Mouse (Mus musculus): ENCODE results near the gene Zbtb42. TPM values are rescaled to one million over a fixed set of nuclear protein-coding genes. Genes with fewer than 3 reads are reported as not detected.

Gene Zbtb42
- 46.1 and 46.8 TPM in 2 replicates for polyA plus RNA-seq (2012; rRNA removed)

DNA sequence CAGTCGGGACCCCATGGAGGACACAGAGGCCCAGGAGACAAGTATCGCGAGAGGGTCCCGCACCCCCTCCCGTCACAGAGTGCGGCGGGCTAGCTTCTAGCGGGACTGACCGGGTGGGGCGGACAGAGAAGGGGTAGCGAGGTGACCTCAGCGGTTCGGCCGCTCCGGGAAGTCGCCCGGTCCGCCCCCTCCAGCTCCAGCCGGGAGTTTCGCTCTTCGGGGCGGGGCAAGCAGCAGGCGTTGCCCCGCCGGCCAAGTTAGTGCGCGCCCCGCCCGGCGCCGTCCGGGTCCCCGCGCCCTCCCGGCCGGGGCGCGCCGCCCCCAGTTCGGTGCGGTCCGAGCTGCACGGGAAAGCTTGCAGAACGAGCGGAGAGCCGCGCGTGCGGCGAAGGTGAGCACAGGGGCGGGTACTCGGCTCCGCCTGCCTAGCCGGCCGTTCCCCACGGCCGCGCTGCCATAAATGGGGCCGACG, at the start of gene Zbtb42:
TSS of gene Zbtb42 (plus strand) at position 274 of the 472 bp plus-strand sequence.

GRCm38 (mm10) chr12:112644180-112644854, 34.3 kb upstream of the Zbtb42 start, which contains the start of gene Siva1:
Gene Siva1, plus strand, starts transcription at chr12:112644679.

DNA sequence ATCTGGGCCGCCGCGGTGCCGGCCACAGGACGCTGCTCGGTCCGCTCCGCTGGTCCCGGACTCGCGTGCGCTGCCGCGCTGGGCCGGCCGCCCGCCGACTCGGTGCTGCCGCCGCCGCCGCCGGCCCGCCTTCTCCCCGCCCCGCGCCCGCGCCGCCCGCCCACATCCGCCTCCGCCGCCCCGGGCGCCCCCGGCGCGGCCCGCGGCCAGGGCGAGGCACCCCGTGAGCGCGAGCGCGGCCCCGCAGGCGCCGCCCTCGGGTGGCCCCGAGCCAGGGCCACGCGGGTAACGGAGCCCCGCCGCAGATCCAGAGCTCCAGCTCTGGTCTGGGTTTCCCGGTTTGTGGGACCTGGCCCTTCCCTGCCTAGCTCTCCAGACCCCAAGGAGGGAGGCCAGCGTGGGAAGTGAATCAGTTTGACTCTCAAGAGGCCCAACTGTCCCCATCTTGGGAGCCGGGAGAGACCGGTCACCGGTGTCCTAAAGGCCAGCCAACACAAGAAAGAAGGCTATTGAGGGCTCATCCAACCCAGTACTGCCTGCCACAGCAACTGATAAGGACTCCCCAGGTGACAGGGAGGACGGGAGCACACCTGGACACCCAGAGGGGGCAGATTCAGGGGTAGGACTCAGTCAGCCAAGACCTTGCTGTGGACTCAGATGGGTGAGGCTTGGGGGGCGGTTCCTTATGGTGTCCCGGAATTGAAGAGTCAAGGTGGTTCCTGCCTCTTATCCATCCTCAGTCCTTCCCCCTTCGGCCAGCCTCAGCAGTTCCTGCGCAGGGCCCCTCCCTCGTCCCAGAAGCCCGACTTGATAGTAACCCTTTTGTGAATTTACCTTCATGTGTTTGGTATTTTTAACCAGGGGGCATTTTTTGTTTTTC, 4.3 kb upstream of the Zbtb42 start, which contains the start of gene Akt1:
TSS of gene Akt1 (minus strand) at position 753 of the 880 bp plus-strand sequence.

GRCm38 (mm10) chr12:112720216-112720615, 41.6 kb downstream of the Zbtb42 start, which contains the start of gene Cep170b:
Gene Cep170b, plus strand, starts transcription at chr12:112720455.

Other genes with a start within 250 kb of the Zbtb42 start
- 1.7 and 2.3 TPM in 2 replicates for gene A530016L24Rik, start 189.4 kb upstream of the Zbtb42 start, polyA plus RNA-seq (2012; rRNA removed)
- 2.5 TPM in 2 replicates for gene Tmem179, start 162.1 kb upstream of the Zbtb42 start, polyA plus RNA-seq (2012; rRNA removed)
- 33.8 and 45.8 TPM in 2 replicates for gene Inf2, start 90.0 kb upstream of the Zbtb42 start, polyA plus RNA-seq (2012; rRNA removed)
- 1.4 and 2.0 TPM in 2 replicates for gene Adssl1, start 58.8 kb upstream of the Zbtb42 start, polyA plus RNA-seq (2012; rRNA removed)
- gene Siva1, start 34.1 kb upstream of the Zbtb42 start, polyA plus RNA-seq (2012; rRNA removed), result 41.6 and 45.3 TPM in 2 replicates
- gene Akt1, start 3.9 kb upstream of the Zbtb42 start, polyA plus RNA-seq (2012; rRNA removed), result 190 and 203 TPM in 2 replicates
- 133 and 150 TPM in 2 replicates for gene Cep170b, start 41.6 kb downstream of the Zbtb42 start, polyA plus RNA-seq (2012; rRNA removed)
- 25.8 and 31.1 TPM in 2 replicates for gene Pld4, start 81.8 kb downstream of the Zbtb42 start, polyA plus RNA-seq (2012; rRNA removed)
- gene Ahnak2, start 123.8 kb downstream of the Zbtb42 start, polyA plus RNA-seq (2012; rRNA removed), result 15.6 and 16.6 TPM in 2 replicates
- gene Clba1, start 130.1 kb downstream of the Zbtb42 start, polyA plus RNA-seq (2012; rRNA removed), result 4.2 and 4.8 TPM in 2 replicates
- gene Cdca4, start 150.6 kb downstream of the Zbtb42 start, polyA plus RNA-seq (2012; rRNA removed), result 20.8 and 21.0 TPM in 2 replicates
- gene Gpr132, start 189.4 kb downstream of the Zbtb42 start, polyA plus RNA-seq (2012; rRNA removed), result 3.7 and 4.6 TPM in 2 replicates

All from colon, adult 2 months (tissue).